In genomic region chr6:134943759-134944407, GRCm38 (mm10) we compare ENCODE assay signal across 21 mouse cellular contexts. TPM values are rescaled to one million over a fixed set of nuclear protein-coding genes. Genes with fewer than 3 reads are reported as not detected.
DNase-seq lines count a peak whose midpoint lies in the region; ATAC-seq lines count a peak whose summit lies in the region.
"Had no signal": no experiment of that assay in that cellular context is flagged by ENCODE, and none has a peak within 500 bp of the region (broad histone marks: within the 10 kb centered on the region; RNA-seq: fewer than 3 reads in every experiment).

No protein-coding gene starts in this region.

- 0 out of 2 replicates have a peak overlapping the region, but pooled peaks have one; percentile 5 for H3K27ac ChIP-seq in forebrain, embryonic 12.5 days
- no peak overlapping the region for H3K27ac ChIP-seq in forebrain, embryonic 11.5 days (ENCODE audit: low read depth, low read length)
- H3K27ac ChIP-seq: embryonic facial prominence, embryonic 15.5 days had no signal

- no peak overlapping the region for H3K4me3 ChIP-seq in forebrain, embryonic 12.5 days (replicated peaks)
- H3K4me3 ChIP-seq in forebrain, embryonic 11.5 days (ENCODE audit: low read depth, low read length) = no peak overlapping the region
- H3K4me3 ChIP-seq: embryonic facial prominence, embryonic 15.5 days had no signal

- H3K36me3 ChIP-seq in forebrain, embryonic 12.5 days (replicated peaks) = peaks cover 50% of the 10 kb centered on the region
- no peaks in the 10 kb centered on the region; the same call in 1 of the 2 replicates for H3K36me3 ChIP-seq in forebrain, embryonic 11.5 days (ENCODE audit: control insufficient read depth, insufficient read depth, low read length)

- H3K4me1 ChIP-seq in forebrain, embryonic 12.5 days = no peaks in the 10 kb centered on the region
- H3K4me1 ChIP-seq in forebrain, embryonic 11.5 days (replicated peaks; ENCODE audit: control insufficient read depth, insufficient read depth, low read length) = no peaks in the 10 kb centered on the region

- no peak overlapping the region for H3K9ac ChIP-seq in forebrain, embryonic 12.5 days
- no peak overlapping the region for H3K9ac ChIP-seq in forebrain, embryonic 11.5 days (ENCODE audit: low read length)
- H3K9ac ChIP-seq: embryonic facial prominence, embryonic 15.5 days; liver, postnatal 0 days had no signal

- H3K4me2 ChIP-seq in forebrain, embryonic 12.5 days = no peak overlapping the region
- no peak overlapping the region for H3K4me2 ChIP-seq in forebrain, embryonic 11.5 days (ENCODE audit: low read depth, low read length, severe bottlenecking)
- H3K4me2 ChIP-seq: embryonic facial prominence, embryonic 15.5 days had no signal

- 90% methylated on average over 13 of the region's 13 CpGs for WGBS in forebrain, embryonic 12.5 days
- WGBS in forebrain, embryonic 11.5 days = 88% methylated on average over 13 of the region's 13 CpGs

- no peak for ATAC-seq in forebrain, embryonic 12.5 days (ENCODE audit: low FRiP score)
- ATAC-seq in forebrain, embryonic 11.5 days (replicated peaks; ENCODE audit: low FRiP score) = no peak
- no peak for ATAC-seq in frontal cortex, adult (ENCODE audit: low TSS enrichment)
- ATAC-seq: forebrain, embryonic 14.5 days; hindbrain, embryonic 16.5 days; intestine, postnatal 0 days; liver, postnatal 0 days had no signal

- DNase-seq in forebrain, embryonic 11.5 days (ENCODE audit: low spot score) = no peak
- peak; percentile 56 for DNase-seq in kidney, adult 9 months
- DNase-seq in kidney, adult 18-20 months = no peak
- DNase-seq in Muller cell, postnatal 12 days (ENCODE audit: inconsistent ontology term) = peak; percentile 31
- DNase-seq in kidney, postnatal 14 days = peak; percentile 71
- DNase-seq in adrenal gland, postnatal 36 days = no peak
- DNase-seq: adrenal gland, postnatal 25 days; cerebellum, adult 8-10 months; heart, postnatal 4 days; liver; liver, postnatal 0 days; midbrain, embryonic 14.5 days; thymus, adult 18-20 months had no signal

- H3K27me3 ChIP-seq in forebrain, embryonic 12.5 days = no peaks in the 10 kb centered on the region
- no peaks in the 10 kb centered on the region for H3K27me3 ChIP-seq in forebrain, embryonic 11.5 days (ENCODE audit: control insufficient read depth, insufficient read depth, low read length)
- H3K27me3 ChIP-seq: embryonic facial prominence, embryonic 15.5 days had no signal

- no peaks in the 10 kb centered on the region for H3K9me3 ChIP-seq in forebrain, embryonic 12.5 days
- no peaks in the 10 kb centered on the region for H3K9me3 ChIP-seq in forebrain, embryonic 11.5 days (ENCODE audit: control insufficient read depth, low read length)
- H3K9me3 ChIP-seq: embryonic facial prominence, embryonic 15.5 days had no signal

RNA-seq across cellular contexts. Expression of gene Cdkn1b, which starts 23.7 kb away (rescaled TPM):
- polyA plus RNA-seq in forebrain, embryonic 12.5 days (2016; fragmentation: Nextera tagmentation; extraction: Ambion mirVana) = 36.4 and 40.5 TPM in 2 replicates
- polyA plus RNA-seq in forebrain, embryonic 11.5 days (2014; fragmentation: Nextera tagmentation; extraction: Ambion mirVana) = 26.2 and 27.3 TPM in 2 replicates
- total RNA-seq in adrenal gland, postnatal 36 days (2021) = 10 to 100 TPM; 35.3 to 74.4 TPM

RNA-seq across cellular contexts. Expression of gene Apold1, which starts 37.6 kb away (rescaled TPM):
- polyA plus RNA-seq in forebrain, embryonic 12.5 days (2016; fragmentation: Nextera tagmentation; extraction: Ambion mirVana) = 3.7 and 3.9 TPM in 2 replicates
- polyA plus RNA-seq in forebrain, embryonic 11.5 days (2014; fragmentation: Nextera tagmentation; extraction: Ambion mirVana) = 3.0 and 3.1 TPM in 2 replicates
- 1 to 10 TPM; 4.5 to 5.5 TPM for total RNA-seq in adrenal gland, postnatal 36 days (2021)
- total RNA-seq: megakaryocyte progenitor cell, adult 5-6 weeks; neutrophil, adult 5-6 weeks had no signal

RNA-seq across cellular contexts. Expression of gene Gpr19, which starts 45.5 kb away (rescaled TPM):
- polyA plus RNA-seq in forebrain, embryonic 12.5 days (2016; fragmentation: Nextera tagmentation; extraction: Ambion mirVana) = 38.5 and 45.6 TPM in 2 replicates
- polyA plus RNA-seq in forebrain, embryonic 11.5 days (2014; fragmentation: Nextera tagmentation; extraction: Ambion mirVana) = 31.2 and 33.8 TPM in 2 replicates
- total RNA-seq in adrenal gland, postnatal 36 days (2021) = 1 to 10 TPM; 5.7 to 6.9 TPM

Comparison
In these comparisons a context has a peak if more than half of its experiments do, and no peak if none do; other contexts are left out.
1. DNase-seq: peak in kidney, adult 9 months (single experiment), Muller cell, postnatal 12 days (single experiment) and kidney, postnatal 14 days (single experiment); none in forebrain, embryonic 11.5 days (single experiment), kidney, adult 18-20 months (single experiment) and adrenal gland, postnatal 36 days (0 of 2).